Mouse (Mus musculus): ENCODE measurements around the gene Epm2aip1. TPM values are rescaled to one million over a fixed set of nuclear protein-coding genes. Genes with fewer than 3 reads are reported as not detected.

The Epm2aip1 gene
- 34.0 and 40.4 TPM in 2 replicates for polyA plus RNA-seq (2015; fragmentation: Nextera tagmentation; extraction: Ambion mirVana)

- Histone ChIP-seq H3K4me2 (peak within 1 kb of the TSS; percentile 96), H3K4me3 (peak within 1 kb of the TSS; percentile 93), H3K36me3 (ENCODE audit: poor library complexity, severe bottlenecking) (peaks cover 25% of the 10 kb centered on the region), H3K27ac (peak within 1 kb of the TSS; percentile 93), H3K9me3 (replicated peaks) (no peaks in the 10 kb centered on the region), H3K4me1 (peaks cover 53% of the 10 kb centered on the region), H3K9ac (peak within 1 kb of the TSS; percentile 96), H3K27me3 (no peaks in the 10 kb centered on the region)
- ATAC-seq: peak; percentile 100
- WGBS: 0% methylated on average over 64 of the region's 64 CpGs
Measured at GRCm38 (mm10) chr9:111271434-111272160, at the start of gene Epm2aip1, which contains the start of gene Mlh1. Gene Epm2aip1 (plus strand): TSS chr9:111271929. Gene Mlh1 (minus strand): TSS chr9:111271791.

GRCm38 (mm10) chr9:111223406-111223805, 48.3 kb upstream of the Epm2aip1 start:
- H3K36me3 ChIP-seq (ENCODE audit: poor library complexity, severe bottlenecking): peaks cover 82% of the 10 kb centered on the region

GRCm38 (mm10) chr9:111228446-111228845, 43.3 kb upstream of the Epm2aip1 start:
- Histone ChIP-seq H3K27me3 (no peaks in the 10 kb centered on the region), H3K4me1 (no peaks in the 10 kb centered on the region), H3K9me3 (replicated peaks) (no peaks in the 10 kb centered on the region), H3K9ac (no peak overlapping the region), H3K4me3 (no peak overlapping the region), H3K4me2 (no peak overlapping the region), H3K36me3 (ENCODE audit: poor library complexity, severe bottlenecking) (peaks cover 79% of the 10 kb centered on the region), H3K27ac (no peak overlapping the region)
- no peak for ATAC-seq
- WGBS: 91% methylated on average over 5 of the region's 5 CpGs

More at GRCm38 (mm10) chr9:111223406-111223805, 48.3 kb upstream of the Epm2aip1 start:
- Histone ChIP-seq H3K9ac (no peak overlapping the region), H3K27me3 (no peaks in the 10 kb centered on the region), H3K9me3 (replicated peaks) (no peaks in the 10 kb centered on the region), H3K27ac (no peak overlapping the region), H3K4me3 (no peak overlapping the region), H3K4me2 (no peak overlapping the region), H3K4me1 (no peaks in the 10 kb centered on the region)
- 97% methylated on average over 5 of the region's 5 CpGs for WGBS
- no peak for ATAC-seq

DNA sequence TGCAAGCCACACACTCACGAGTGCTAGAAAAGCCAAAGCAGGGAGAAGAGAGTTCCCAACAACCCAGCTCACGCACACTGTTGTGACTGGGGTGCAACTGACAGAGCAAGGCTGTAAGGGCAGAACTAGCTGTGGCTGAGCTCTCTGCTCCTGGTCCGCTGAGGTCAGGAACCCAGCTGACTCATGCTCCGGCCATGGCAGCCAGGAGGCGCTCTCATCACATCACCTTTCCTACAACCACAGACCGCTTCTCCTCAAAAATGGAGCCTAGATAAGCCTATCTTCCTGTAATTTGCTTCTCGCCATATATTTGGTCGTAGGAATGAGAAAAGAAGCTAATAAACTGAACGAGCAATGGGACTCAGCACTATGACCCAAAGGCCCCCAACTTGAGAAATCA, 37.0 kb upstream of the Epm2aip1 start:
- Histone ChIP-seq H3K27ac (no peak overlapping the region), H3K4me1 (no peaks in the 10 kb centered on the region), H3K4me3 (no peak overlapping the region), H3K9ac (no peak overlapping the region), H3K9me3 (replicated peaks) (no peaks in the 10 kb centered on the region), H3K4me2 (no peak overlapping the region), H3K36me3 (ENCODE audit: poor library complexity, severe bottlenecking) (peaks cover 79% of the 10 kb centered on the region), H3K27me3 (no peaks in the 10 kb centered on the region)
- ATAC-seq: no peak
- 90% methylated on average over 9 of the region's 9 CpGs for WGBS

GRCm38 (mm10) chr9:111237726-111238125, 34.0 kb upstream of the Epm2aip1 start:
- Histone ChIP-seq H3K36me3 (ENCODE audit: poor library complexity, severe bottlenecking) (peaks cover 84% of the 10 kb centered on the region), H3K4me2 (no peak overlapping the region)

DNA sequence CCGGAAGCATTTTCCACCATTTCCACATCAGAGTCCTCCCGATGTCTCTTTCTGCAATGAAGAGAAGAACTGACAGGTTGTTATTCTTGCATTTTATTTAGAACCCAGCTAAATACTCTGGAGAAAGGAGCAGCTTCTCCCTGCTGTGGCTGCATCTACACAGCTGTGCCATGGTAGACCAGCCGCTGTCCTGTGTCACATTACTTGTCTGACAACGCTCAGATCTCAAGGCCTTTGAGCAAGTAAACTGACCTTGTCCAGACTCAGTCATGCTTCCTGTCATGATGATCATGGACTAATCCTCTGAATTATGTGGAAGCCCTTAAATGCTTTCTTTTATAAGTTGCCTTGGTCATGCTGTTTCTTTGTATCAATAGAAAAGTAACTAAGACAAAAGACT, 31.9 kb upstream of the Epm2aip1 start:
- Histone ChIP-seq H3K4me3 (no peak overlapping the region), H3K4me1 (no peaks in the 10 kb centered on the region), H3K27me3 (no peaks in the 10 kb centered on the region), H3K9ac (no peak overlapping the region), H3K9me3 (replicated peaks) (no peaks in the 10 kb centered on the region), H3K4me2 (no peak overlapping the region), H3K36me3 (ENCODE audit: poor library complexity, severe bottlenecking) (peaks cover 74% of the 10 kb centered on the region), H3K27ac (no peak overlapping the region)
- ATAC-seq: no peak
- WGBS: 73% methylated on average over 4 of the region's 4 CpGs

More at GRCm38 (mm10) chr9:111237726-111238125, 34.0 kb upstream of the Epm2aip1 start:
- ATAC-seq: no peak
- Histone ChIP-seq H3K4me3 (no peak overlapping the region), H3K27ac (no peak overlapping the region), H3K9ac (no peak overlapping the region), H3K4me1 (no peaks in the 10 kb centered on the region), H3K27me3 (no peaks in the 10 kb centered on the region), H3K9me3 (replicated peaks) (no peaks in the 10 kb centered on the region)

- 90% methylated on average over 6 of the region's 6 CpGs for WGBS
- H3K27ac ChIP-seq: no peak overlapping the region
- H3K4me2 ChIP-seq: no peak overlapping the region
- H3K9ac ChIP-seq: no peak overlapping the region
- peaks cover 59% of the 10 kb centered on the region for H3K36me3 ChIP-seq (ENCODE audit: poor library complexity, severe bottlenecking)
- H3K9me3 ChIP-seq (replicated peaks): no peaks in the 10 kb centered on the region
- no peak for ATAC-seq
- H3K27me3 ChIP-seq: no peaks in the 10 kb centered on the region
- no peaks in the 10 kb centered on the region for H3K4me1 ChIP-seq
- no peak overlapping the region for H3K4me3 ChIP-seq
Measured at GRCm38 (mm10) chr9:111243384-111243783, 28.3 kb upstream of the Epm2aip1 start.

- Histone ChIP-seq H3K4me2 (no peak overlapping the region), H3K27ac (no peak overlapping the region), H3K4me1 (no peaks in the 10 kb centered on the region), H3K9me3 (replicated peaks) (no peaks in the 10 kb centered on the region), H3K27me3 (no peaks in the 10 kb centered on the region), H3K9ac (no peak overlapping the region), H3K4me3 (no peak overlapping the region), H3K36me3 (ENCODE audit: poor library complexity, severe bottlenecking) (peaks cover 58% of the 10 kb centered on the region)
- no peak for ATAC-seq
- WGBS: 79% methylated on average over 6 of the region's 6 CpGs
Measured at GRCm38 (mm10) chr9:111245546-111245945, 26.2 kb upstream of the Epm2aip1 start.

DNA sequence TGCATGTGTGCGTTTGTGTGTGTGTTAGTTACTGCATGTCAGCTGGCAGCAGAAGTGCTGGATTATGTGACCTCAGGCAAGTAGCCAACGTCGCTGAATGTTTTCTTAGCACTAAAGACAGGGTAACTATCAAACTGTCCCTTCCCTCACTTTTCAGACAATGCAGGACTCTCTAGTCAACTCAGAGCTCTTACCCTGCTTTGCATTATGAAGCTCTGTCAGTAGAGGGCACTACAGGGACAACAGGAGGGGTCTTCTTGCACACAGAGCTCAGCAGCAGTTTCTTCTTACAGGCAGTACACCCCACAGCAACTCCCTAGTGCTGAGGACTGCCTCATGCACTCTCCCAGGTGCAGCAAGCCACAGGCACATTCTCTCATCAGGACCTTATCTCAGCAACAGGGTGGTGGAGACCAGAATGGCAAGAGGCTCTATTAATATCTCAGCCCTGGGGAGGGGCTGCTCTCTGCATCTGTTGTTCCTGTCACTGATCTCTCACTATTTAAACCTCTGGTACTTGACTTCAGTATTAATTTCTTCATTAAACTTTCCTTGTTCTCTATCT, 24.0 kb upstream of the Epm2aip1 start:
- no peak for ATAC-seq
- Histone ChIP-seq H3K9ac (no peak overlapping the region), H3K4me2 (no peak overlapping the region), H3K4me1 (no peaks in the 10 kb centered on the region), H3K27ac (no peak overlapping the region), H3K4me3 (no peak overlapping the region), H3K27me3 (no peaks in the 10 kb centered on the region), H3K36me3 (ENCODE audit: poor library complexity, severe bottlenecking) (peaks cover 67% of the 10 kb centered on the region), H3K9me3 (replicated peaks) (no peaks in the 10 kb centered on the region)
- WGBS: 89% methylated on average over 3 of the region's 3 CpGs

DNA sequence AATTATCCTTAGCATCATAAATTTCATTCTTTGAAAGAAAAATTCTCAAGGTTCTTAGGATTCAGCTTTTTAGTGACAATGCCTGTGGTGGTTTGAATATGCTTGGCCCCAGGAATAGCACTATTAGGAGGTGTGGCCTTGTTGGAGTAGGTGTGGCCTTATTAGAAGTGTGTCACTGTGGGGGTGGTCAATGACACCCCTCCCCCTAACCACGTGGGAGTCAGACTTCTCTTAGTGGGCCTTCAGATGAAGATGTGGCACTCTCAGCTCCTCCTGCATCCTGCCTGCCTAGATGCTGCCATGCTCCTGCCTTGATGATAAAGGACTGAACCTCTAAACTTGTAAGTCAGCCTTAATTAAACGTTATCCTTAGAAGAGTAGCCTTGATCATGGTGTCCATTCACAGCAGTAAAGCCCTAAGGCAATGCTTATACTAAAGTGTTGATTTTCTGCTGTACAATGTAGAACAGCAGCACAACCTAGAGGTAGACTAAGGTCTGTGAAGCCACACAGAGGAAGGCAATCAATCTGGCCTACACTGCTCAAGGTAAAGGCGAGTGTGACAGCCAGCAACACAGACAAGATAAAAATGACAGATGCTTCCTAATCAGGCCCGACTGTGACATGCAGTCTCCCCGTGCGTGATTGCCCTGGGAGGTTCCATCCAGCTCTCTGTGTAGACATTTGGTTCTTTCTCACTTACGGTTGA, 19.4 kb upstream of the Epm2aip1 start:
- Histone ChIP-seq H3K4me2 (no peak overlapping the region), H3K27ac (no peak overlapping the region), H3K9ac (no peak overlapping the region), H3K27me3 (no peaks in the 10 kb centered on the region), H3K36me3 (ENCODE audit: poor library complexity, severe bottlenecking) (peaks cover 83% of the 10 kb centered on the region), H3K4me1 (no peaks in the 10 kb centered on the region), H3K9me3 (replicated peaks) (no peaks in the 10 kb centered on the region), H3K4me3 (no peak overlapping the region)
- no peak for ATAC-seq
- 82% methylated on average over 7 of the region's 7 CpGs for WGBS

DNA sequence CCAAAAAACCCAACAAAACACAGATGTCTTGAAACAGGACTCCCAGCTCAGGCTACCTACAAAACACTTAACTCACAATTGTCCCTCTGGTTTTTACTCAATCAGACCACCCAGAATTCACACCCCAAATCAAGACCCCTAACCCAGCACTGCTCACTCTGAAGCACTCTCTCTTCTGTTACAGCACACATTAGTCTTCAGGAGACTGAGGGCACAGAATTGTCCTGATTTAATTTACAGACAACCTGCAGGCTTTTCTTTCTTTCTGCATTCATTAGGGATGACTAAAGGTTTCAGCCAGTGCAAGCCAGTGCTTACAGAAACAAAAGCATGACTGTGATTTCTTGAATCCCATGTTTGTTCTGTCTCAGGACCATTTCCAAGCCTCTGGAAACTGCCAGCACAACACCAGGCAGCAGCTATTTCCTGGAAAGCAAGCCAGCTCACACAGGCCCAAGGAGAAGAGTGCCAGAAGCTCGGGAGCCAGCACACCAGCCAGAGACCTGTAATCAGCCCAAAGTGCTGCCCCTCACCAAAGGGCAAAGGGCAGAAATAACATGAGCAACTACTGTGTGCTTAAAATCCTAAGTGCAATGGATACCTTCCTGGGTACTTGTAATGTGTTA, 11.3 kb upstream of the Epm2aip1 start:
- Histone ChIP-seq H3K27ac (no peak overlapping the region), H3K4me1 (no peaks in the 10 kb centered on the region), H3K4me3 (no peak overlapping the region), H3K27me3 (no peaks in the 10 kb centered on the region), H3K9ac (no peak overlapping the region), H3K4me2 (no peak overlapping the region), H3K9me3 (replicated peaks) (no peaks in the 10 kb centered on the region), H3K36me3 (ENCODE audit: poor library complexity, severe bottlenecking) (peaks cover 81% of the 10 kb centered on the region)
- 66% methylated on average over 1 of the region's 1 CpGs for WGBS
- no peak for ATAC-seq

- Histone ChIP-seq H3K9me3 (replicated peaks) (no peaks in the 10 kb centered on the region), H3K4me3 (no peak overlapping the region), H3K27ac (no peak overlapping the region), H3K4me2 (no peak overlapping the region), H3K9ac (no peak overlapping the region), H3K36me3 (ENCODE audit: poor library complexity, severe bottlenecking) (peaks cover 78% of the 10 kb centered on the region), H3K27me3 (no peaks in the 10 kb centered on the region), H3K4me1 (no peaks in the 10 kb centered on the region)
- no peak for ATAC-seq
- WGBS: 95% methylated on average over 4 of the region's 4 CpGs
Measured at GRCm38 (mm10) chr9:111261356-111261755, 10.4 kb upstream of the Epm2aip1 start.

Data from forebrain, embryonic 13.5 days (tissue).